Mouse (Mus musculus): ENCODE data around the gene Slain1. TPM values are rescaled to one million over a fixed set of nuclear protein-coding genes. Genes with fewer than 3 reads are reported as not detected.

The Slain1 gene
- total RNA-seq (2023) = 1 to 10 TPM; 2.8 to 4.3 TPM

DNA sequence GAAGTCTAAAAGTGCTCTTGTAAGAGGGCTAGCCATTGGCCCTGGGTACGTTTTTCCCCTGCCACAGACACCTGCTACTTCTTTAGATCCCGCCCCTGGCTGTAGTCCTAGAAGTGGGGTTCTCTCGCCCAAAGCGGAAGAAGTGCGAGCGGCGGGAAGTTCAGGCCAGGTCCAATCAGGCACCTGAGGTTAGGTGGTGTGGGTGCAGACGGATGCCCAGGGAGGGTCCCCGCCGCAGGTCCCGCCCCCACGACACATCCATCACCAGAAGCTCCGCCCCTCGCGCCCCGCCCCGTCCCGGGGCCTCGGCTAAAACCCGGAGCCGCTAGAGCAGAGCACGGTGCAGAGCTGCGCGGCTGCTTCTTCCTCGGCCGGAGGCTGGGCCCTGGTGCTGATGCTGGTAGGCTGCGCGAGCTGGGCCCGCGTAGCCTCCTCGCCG, at the start of gene Slain1:
Slain1 (plus strand) TSS at position 333 of the 439 bp plus-strand sequence.

Other genes with a start within 250 kb of the Slain1 start
- gene Scel, start 136.9 kb upstream of the Slain1 start, total RNA-seq (2023) = under 1 TPM; 0.18 to 0.22 TPM
- under 1 TPM; 0.53 to 0.92 TPM for gene Ednrb, start 194.2 kb downstream of the Slain1 start, total RNA-seq (2023)

All from neutrophil, adult 83 days (primary cell).